Mouse (Mus musculus): Measurements from ENCODE around the gene Creb5. TPM values are rescaled to one million over a fixed set of nuclear protein-coding genes. Genes with fewer than 3 reads are reported as not detected.

The Creb5 gene
- polyA plus RNA-seq, 1 experiment from 2014 or later: 4.1 TPM

Other genes starting within 250 kb of the Creb5 start
- 7.1 and 10.1 TPM in 2 replicates for gene Jazf1, start 218.6 kb upstream of the Creb5 start, polyA plus RNA-seq (2014; fragmentation: Nextera tagmentation; extraction: Ambion mirVana)